Mouse (Mus musculus): ENCODE data around the gene Frem3. TPM values are rescaled to one million over a fixed set of nuclear protein-coding genes. Genes with fewer than 3 reads are reported as not detected.

Frem3 gene
- polyA plus RNA-seq, 1 experiment from 2014 or later, result 0.11 TPM

GRCm38 (mm10) chr8:80600600-80601170 is 10.2 kb upstream of the Frem3 start:
- H3K36me3 ChIP-seq (ENCODE audit: control insufficient read depth, insufficient read depth, low read length), result no peaks in the 10 kb centered on the region
- no peak overlapping the region for H3K4me2 ChIP-seq
- no peaks in the 10 kb centered on the region for H3K9me3 ChIP-seq (replicated peaks; ENCODE audit: control insufficient read depth, low read length)
- 69% methylated on average over 6 of the region's 6 CpGs for WGBS (ENCODE audit: insufficient replicate concordance)
- H3K27me3 ChIP-seq (ENCODE audit: control insufficient read depth, insufficient read depth, low read length), result no peaks in the 10 kb centered on the region
- H3K9ac ChIP-seq (ENCODE audit: low read depth, low read length), result no peak overlapping the region
- ATAC-seq (replicated peaks; ENCODE audit: insufficient number of reproducible peaks, low FRiP score, low TSS enrichment), result no peak
- H3K27ac ChIP-seq (ENCODE audit: low read depth, low read length), result no peak overlapping the region
- H3K4me1 ChIP-seq (ENCODE audit: control insufficient read depth, insufficient read depth, low read length), result no peaks in the 10 kb centered on the region
- H3K4me3 ChIP-seq (ENCODE audit: low read depth, low read length), result no peak overlapping the region

- no peak for ATAC-seq (replicated peaks; ENCODE audit: insufficient number of reproducible peaks, low FRiP score, low TSS enrichment)
- no peak overlapping the region for H3K9ac ChIP-seq (ENCODE audit: low read depth, low read length)
- H3K9me3 ChIP-seq (replicated peaks; ENCODE audit: control insufficient read depth, low read length), result no peaks in the 10 kb centered on the region
- H3K36me3 ChIP-seq (ENCODE audit: control insufficient read depth, insufficient read depth, low read length), result no peaks in the 10 kb centered on the region
- no peaks in the 10 kb centered on the region for H3K4me1 ChIP-seq (ENCODE audit: control insufficient read depth, insufficient read depth, low read length)
- no peaks in the 10 kb centered on the region for H3K27me3 ChIP-seq (ENCODE audit: control insufficient read depth, insufficient read depth, low read length)
- H3K27ac ChIP-seq (ENCODE audit: low read depth, low read length), result no peak overlapping the region
- no peak overlapping the region for H3K4me2 ChIP-seq
- 72% methylated on average over 4 of the region's 4 CpGs for WGBS (ENCODE audit: insufficient replicate concordance)
- H3K4me3 ChIP-seq (ENCODE audit: low read depth, low read length), result no peak overlapping the region
Observed at GRCm38 (mm10) chr8:80601886-80602285, 9.0 kb upstream of the Frem3 start.

- H3K4me3 ChIP-seq (ENCODE audit: low read depth, low read length), result no peak overlapping the region
- H3K9me3 ChIP-seq (replicated peaks; ENCODE audit: control insufficient read depth, low read length), result no peaks in the 10 kb centered on the region
- H3K4me2 ChIP-seq, result no peak overlapping the region
- no peak overlapping the region for H3K27ac ChIP-seq (ENCODE audit: low read depth, low read length)
- H3K36me3 ChIP-seq (ENCODE audit: control insufficient read depth, insufficient read depth, low read length), result no peaks in the 10 kb centered on the region
- H3K4me1 ChIP-seq (ENCODE audit: control insufficient read depth, insufficient read depth, low read length), result peaks cover 7% of the 10 kb centered on the region; the same call in 1 of the 2 replicates
- WGBS (ENCODE audit: insufficient replicate concordance), result 89% methylated on average over 4 of the region's 4 CpGs
- H3K27me3 ChIP-seq (ENCODE audit: control insufficient read depth, insufficient read depth, low read length), result peaks cover 17% of the 10 kb centered on the region
- H3K9ac ChIP-seq (ENCODE audit: low read depth, low read length), result no peak overlapping the region
- ATAC-seq (replicated peaks; ENCODE audit: insufficient number of reproducible peaks, low FRiP score, low TSS enrichment), result no peak
Observed at GRCm38 (mm10) chr8:80607082-80607481, 3.8 kb upstream of the Frem3 start.

GRCm38 (mm10) chr8:80611441-80611751 is 516 bp downstream of the Frem3 start:
- Histone ChIP-seq H3K4me1 (ENCODE audit: control insufficient read depth, insufficient read depth, low read length) (peaks cover 7% of the 10 kb centered on the region; the same call in 1 of the 2 replicates), H3K36me3 (ENCODE audit: control insufficient read depth, insufficient read depth, low read length) (no peaks in the 10 kb centered on the region), H3K4me3 (ENCODE audit: low read depth, low read length) (peak overlapping the region; percentile 38), H3K9ac (ENCODE audit: low read depth, low read length) (0 out of 2 replicates have a peak overlapping the region, but pooled peaks have one; percentile 22), H3K27ac (ENCODE audit: low read depth, low read length) (no peak overlapping the region), H3K27me3 (ENCODE audit: control insufficient read depth, insufficient read depth, low read length) (peaks cover 21% of the 10 kb centered on the region), H3K4me2 (peak overlapping the region; percentile 75), H3K9me3 (replicated peaks; ENCODE audit: control insufficient read depth, low read length) (no peaks in the 10 kb centered on the region)
- ATAC-seq (replicated peaks; ENCODE audit: insufficient number of reproducible peaks, low FRiP score, low TSS enrichment), result no peak
- WGBS (ENCODE audit: insufficient replicate concordance), result 5% methylated on average over 12 of the region's 12 CpGs

- 67% methylated on average over 3 of the region's 3 CpGs for WGBS (ENCODE audit: insufficient replicate concordance)
- Histone ChIP-seq H3K9me3 (replicated peaks; ENCODE audit: control insufficient read depth, low read length) (no peaks in the 10 kb centered on the region), H3K9ac (ENCODE audit: low read depth, low read length) (no peak overlapping the region), H3K36me3 (ENCODE audit: control insufficient read depth, insufficient read depth, low read length) (no peaks in the 10 kb centered on the region), H3K4me1 (ENCODE audit: control insufficient read depth, insufficient read depth, low read length) (no peaks in the 10 kb centered on the region), H3K4me2 (no peak overlapping the region), H3K27me3 (ENCODE audit: control insufficient read depth, insufficient read depth, low read length) (no peaks in the 10 kb centered on the region), H3K27ac (ENCODE audit: low read depth, low read length) (no peak overlapping the region), H3K4me3 (ENCODE audit: low read depth, low read length) (no peak overlapping the region)
- ATAC-seq (replicated peaks; ENCODE audit: insufficient number of reproducible peaks, low FRiP score, low TSS enrichment), result no peak
Observed at GRCm38 (mm10) chr8:80619787-80620186, 8.9 kb downstream of the Frem3 start.

- no peaks in the 10 kb centered on the region for H3K36me3 ChIP-seq (ENCODE audit: control insufficient read depth, insufficient read depth, low read length)
- WGBS (ENCODE audit: insufficient replicate concordance), result 64% methylated on average over 6 of the region's 6 CpGs
- no peaks in the 10 kb centered on the region for H3K27me3 ChIP-seq (ENCODE audit: control insufficient read depth, insufficient read depth, low read length)
- no peaks in the 10 kb centered on the region for H3K9me3 ChIP-seq (replicated peaks; ENCODE audit: control insufficient read depth, low read length)
- ATAC-seq (replicated peaks; ENCODE audit: insufficient number of reproducible peaks, low FRiP score, low TSS enrichment), result no peak
- H3K27ac ChIP-seq (ENCODE audit: low read depth, low read length), result no peak overlapping the region
- H3K9ac ChIP-seq (ENCODE audit: low read depth, low read length), result no peak overlapping the region
- H3K4me2 ChIP-seq, result no peak overlapping the region
- H3K4me3 ChIP-seq (ENCODE audit: low read depth, low read length), result no peak overlapping the region
- H3K4me1 ChIP-seq (ENCODE audit: control insufficient read depth, insufficient read depth, low read length), result no peaks in the 10 kb centered on the region
Observed at GRCm38 (mm10) chr8:80647394-80647793, 36.5 kb downstream of the Frem3 start.

- H3K4me2 ChIP-seq, result no peak overlapping the region
- no peak for ATAC-seq (replicated peaks; ENCODE audit: insufficient number of reproducible peaks, low FRiP score, low TSS enrichment)
Observed at GRCm38 (mm10) chr8:80657639-80658038, 46.8 kb downstream of the Frem3 start.

GRCm38 (mm10) chr8:80661055-80661454 is 50.2 kb downstream of the Frem3 start:
- H3K4me3 ChIP-seq (ENCODE audit: low read depth, low read length), result no peak overlapping the region
- H3K36me3 ChIP-seq (ENCODE audit: control insufficient read depth, insufficient read depth, low read length), result no peaks in the 10 kb centered on the region
- no peak overlapping the region for H3K9ac ChIP-seq (ENCODE audit: low read depth, low read length)
- H3K9me3 ChIP-seq (replicated peaks; ENCODE audit: control insufficient read depth, low read length), result no peaks in the 10 kb centered on the region
- peaks cover 6% of the 10 kb centered on the region; the same call in 1 of the 2 replicates for H3K4me1 ChIP-seq (ENCODE audit: control insufficient read depth, insufficient read depth, low read length)
- H3K27ac ChIP-seq (ENCODE audit: low read depth, low read length), result no peak overlapping the region
- 21% methylated on average over 4 of the region's 4 CpGs for WGBS (ENCODE audit: insufficient replicate concordance)
- no peak for ATAC-seq (replicated peaks; ENCODE audit: insufficient number of reproducible peaks, low FRiP score, low TSS enrichment)
- no peak overlapping the region for H3K4me2 ChIP-seq
- H3K27me3 ChIP-seq (ENCODE audit: control insufficient read depth, insufficient read depth, low read length), result no peaks in the 10 kb centered on the region

More at GRCm38 (mm10) chr8:80657639-80658038, 46.8 kb downstream of the Frem3 start:
- H3K4me3 ChIP-seq (ENCODE audit: low read depth, low read length), result no peak overlapping the region
- no peak overlapping the region for H3K27ac ChIP-seq (ENCODE audit: low read depth, low read length)
- H3K9ac ChIP-seq (ENCODE audit: low read depth, low read length), result no peak overlapping the region
- peaks cover 6% of the 10 kb centered on the region; the same call in 1 of the 2 replicates for H3K4me1 ChIP-seq (ENCODE audit: control insufficient read depth, insufficient read depth, low read length)
- no peaks in the 10 kb centered on the region for H3K36me3 ChIP-seq (ENCODE audit: control insufficient read depth, insufficient read depth, low read length)
- 21% methylated on average over 4 of the region's 4 CpGs for WGBS (ENCODE audit: insufficient replicate concordance)
- no peaks in the 10 kb centered on the region for H3K9me3 ChIP-seq (replicated peaks; ENCODE audit: control insufficient read depth, low read length)
- H3K27me3 ChIP-seq (ENCODE audit: control insufficient read depth, insufficient read depth, low read length), result no peaks in the 10 kb centered on the region

- H3K9ac ChIP-seq (ENCODE audit: low read depth, low read length), result no peak overlapping the region
- peaks cover 6% of the 10 kb centered on the region; the same call in 1 of the 2 replicates for H3K4me1 ChIP-seq (ENCODE audit: control insufficient read depth, insufficient read depth, low read length)
- H3K27me3 ChIP-seq (ENCODE audit: control insufficient read depth, insufficient read depth, low read length), result no peaks in the 10 kb centered on the region
- no peak for ATAC-seq (replicated peaks; ENCODE audit: insufficient number of reproducible peaks, low FRiP score, low TSS enrichment)
- 64% methylated on average over 3 of the region's 3 CpGs for WGBS (ENCODE audit: insufficient replicate concordance)
- no peaks in the 10 kb centered on the region for H3K9me3 ChIP-seq (replicated peaks; ENCODE audit: control insufficient read depth, low read length)
- no peak overlapping the region for H3K4me3 ChIP-seq (ENCODE audit: low read depth, low read length)
- H3K27ac ChIP-seq (ENCODE audit: low read depth, low read length), result no peak overlapping the region
- H3K36me3 ChIP-seq (ENCODE audit: control insufficient read depth, insufficient read depth, low read length), result no peaks in the 10 kb centered on the region
- no peak overlapping the region for H3K4me2 ChIP-seq
Observed at GRCm38 (mm10) chr8:80663476-80663875, 52.6 kb downstream of the Frem3 start.

All from heart, embryonic 11.5 days (tissue).